Mouse (Mus musculus) liver, embryonic 14.5 days (tissue): Measurements from ENCODE around the gene Cactin.

Experiments used
- CTCF ChIP-seq: IDR thresholded peaks from 2 replicates; pipeline ENCODE4 v1.5.1; 2016; ENCODE audit warnings: antibody characterized with exemption, low read depth, control low read depth
- EP300 ChIP-seq: IDR thresholded peaks from 2 replicates; pipeline ENCODE4 v1.6.1; 2016; ENCODE audit warnings: antibody characterized with exemption, low read depth

DNA sequence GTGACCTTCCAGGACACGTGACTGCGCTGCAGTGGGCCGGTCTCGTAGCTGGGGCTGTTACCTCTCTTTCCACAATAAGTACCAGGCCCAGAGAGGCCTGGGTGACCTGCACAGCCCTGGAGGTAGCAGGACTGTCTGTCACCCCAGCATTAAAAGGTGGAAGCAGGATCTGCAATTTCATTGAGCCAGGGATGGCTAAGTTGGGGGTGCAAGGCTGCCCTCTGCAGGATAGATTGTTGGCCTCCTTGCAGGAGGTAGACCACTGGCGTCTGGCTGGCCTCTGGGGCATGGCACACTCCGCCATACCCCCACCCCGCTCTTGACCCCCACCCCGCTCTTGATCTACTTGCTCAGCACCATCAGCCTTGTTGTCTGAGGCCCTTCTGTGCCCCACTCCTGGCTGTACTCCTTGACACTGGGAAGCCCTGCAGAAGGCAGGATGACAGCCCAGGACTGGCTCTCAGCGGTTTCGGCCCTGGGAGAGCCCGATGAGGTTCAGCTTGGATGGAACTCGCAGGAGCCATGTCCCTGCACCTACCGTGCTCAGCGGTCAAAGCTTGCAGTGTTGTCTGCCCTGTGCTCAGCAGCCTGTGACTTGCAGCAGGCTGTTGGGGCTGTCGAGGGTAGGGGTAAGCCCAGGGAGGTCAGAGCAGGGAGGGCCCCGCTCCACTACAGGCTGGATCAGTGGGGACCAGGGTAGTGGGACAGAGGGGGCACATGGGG lies 4.4 kb upstream of the Cactin start:
- TF ChIP-seq CTCF (peak; percentile 65), EP300 (no peak)
